Mouse (Mus musculus): Measurements from ENCODE around the gene Zbtb16.

DNA sequence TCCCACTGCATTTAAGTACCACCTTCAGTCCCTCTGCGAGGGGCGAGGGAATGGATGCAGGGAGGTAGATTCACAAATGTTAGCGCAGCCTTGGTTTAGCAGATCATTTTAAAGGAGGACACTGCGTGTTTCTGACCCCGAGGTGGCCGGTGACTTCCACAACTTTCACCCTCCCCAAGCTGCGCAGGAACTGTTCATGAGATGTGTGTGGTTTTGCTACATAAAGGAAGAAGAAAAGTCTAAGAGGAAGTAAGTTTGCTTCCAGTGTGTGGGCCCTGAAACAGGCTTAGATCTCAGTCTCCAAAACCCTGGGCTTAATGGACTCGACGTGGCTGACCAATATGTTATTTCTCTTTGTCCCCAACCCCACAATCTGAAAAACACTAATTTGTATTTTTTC lies 14.6 kb downstream of the Zbtb16 start:
- TF ChIP-seq CTCF (conservative IDR thresholded peaks at IDR 0.05; ENCODE audit: low read length) (no peak), POU5F1 (IDR thresholded peaks at IDR 0.05; ENCODE audit: borderline replicate concordance, low read length) (no peak)
